Mouse (Mus musculus) spleen, postnatal 36 days (tissue): ENCODE measurements around the gene H2-Eb2.

Experiments used
- DNase-seq, 2 experiments: peaks; one replicate each; pipeline ENCODE4 v3.0.0; 2022; ENCODE audit warnings: low spot score in 2 of 2, mixed read lengths in 1 of 2

Gene H2-Eb2

GRCm38 (mm10) chr17:34325436-34325835, at the start of gene H2-Eb2:
Gene H2-Eb2, plus strand, starts transcription at chr17:34325665.
- peak; percentile 88 to 89 for DNase-seq

GRCm38 (mm10) chr17:34280499-34281038, 44.9 kb upstream of the H2-Eb2 start:
- DNase-seq: no peak

GRCm38 (mm10) chr17:34281836-34282235, 43.6 kb upstream of the H2-Eb2 start:
- no peak for DNase-seq

GRCm38 (mm10) chr17:34285371-34285770, 40.1 kb upstream of the H2-Eb2 start:
- no peak for DNase-seq

GRCm38 (mm10) chr17:34285848-34286247, 39.6 kb upstream of the H2-Eb2 start:
- DNase-seq: peak; percentile 64

GRCm38 (mm10) chr17:34286501-34286900, 39.0 kb upstream of the H2-Eb2 start:
- DNase-seq: no peak

GRCm38 (mm10) chr17:34286999-34287398, 38.5 kb upstream of the H2-Eb2 start:
- peak; percentile 50 to 56 for DNase-seq

- DNase-seq: peak; percentile 95 to 96
These were observed 37.8 kb upstream of the H2-Eb2 start, which contains the start of gene H2-Aa for GRCm38 (mm10) chr17:34287648-34288047. Gene H2-Aa, minus strand, starts transcription at chr17:34287823.

- no peak for DNase-seq
These were observed 37.3 kb upstream of the H2-Eb2 start for GRCm38 (mm10) chr17:34288131-34288530.

- DNase-seq: peak; percentile 90 to 93
These were observed 33.9 kb upstream of the H2-Eb2 start for GRCm38 (mm10) chr17:34291609-34292008.

GRCm38 (mm10) chr17:34292570-34292969, 32.9 kb upstream of the H2-Eb2 start:
- DNase-seq: no peak

- peak; percentile 87 to 90 for DNase-seq
These were observed 31.9 kb upstream of the H2-Eb2 start for GRCm38 (mm10) chr17:34293533-34293932.

- DNase-seq: no peak
These were observed 31.2 kb upstream of the H2-Eb2 start for GRCm38 (mm10) chr17:34294249-34294648.

- DNase-seq: no peak
These were observed 30.2 kb upstream of the H2-Eb2 start for GRCm38 (mm10) chr17:34295307-34295706.

GRCm38 (mm10) chr17:34295891-34296794, 29.3 kb upstream of the H2-Eb2 start:
- peak; percentile 86 to 91 for DNase-seq

GRCm38 (mm10) chr17:34299356-34299755, 26.1 kb upstream of the H2-Eb2 start:
- DNase-seq: peak; percentile 80 to 87

GRCm38 (mm10) chr17:34300071-34300470, 25.4 kb upstream of the H2-Eb2 start:
- no peak for DNase-seq

GRCm38 (mm10) chr17:34300691-34301566, 24.5 kb upstream of the H2-Eb2 start:
- peak; percentile 94 for DNase-seq

- DNase-seq: no peak
These were observed 23.7 kb upstream of the H2-Eb2 start for GRCm38 (mm10) chr17:34301670-34302190.

GRCm38 (mm10) chr17:34303789-34304188, 21.7 kb upstream of the H2-Eb2 start:
- no peak for DNase-seq

- DNase-seq: peak; percentile 92 to 94
These were observed 20.7 kb upstream of the H2-Eb2 start for GRCm38 (mm10) chr17:34304751-34305150.
